Mouse (Mus musculus): ENCODE results near the gene Rgl1.

Gene Rgl1

DNA sequence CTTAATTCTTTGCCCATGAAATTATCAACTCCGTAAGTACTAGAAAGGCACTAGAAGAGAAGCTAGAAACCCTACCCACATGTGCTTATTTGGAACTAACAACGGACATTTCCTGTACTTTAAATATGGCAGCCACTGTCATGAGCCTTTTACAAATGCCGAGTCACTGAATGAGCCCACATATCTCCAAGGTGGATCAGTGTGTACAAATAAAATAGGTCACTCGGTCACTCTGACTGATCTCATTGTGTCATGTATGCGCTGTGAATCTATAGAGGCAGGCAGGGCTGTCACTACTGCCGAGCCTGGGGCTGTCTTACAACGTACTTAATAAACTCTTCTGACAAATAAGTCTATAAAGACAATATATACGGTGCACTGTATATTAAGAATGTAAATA, 181.2 kb downstream of the Rgl1 start:
- no peak for DNase-seq (ENCODE audit: low read depth)

- no peak for DNase-seq (ENCODE audit: low read depth)
Observed at GRCm38 (mm10) chr1:152581127-152581905, 184.8 kb downstream of the Rgl1 start.

DNA sequence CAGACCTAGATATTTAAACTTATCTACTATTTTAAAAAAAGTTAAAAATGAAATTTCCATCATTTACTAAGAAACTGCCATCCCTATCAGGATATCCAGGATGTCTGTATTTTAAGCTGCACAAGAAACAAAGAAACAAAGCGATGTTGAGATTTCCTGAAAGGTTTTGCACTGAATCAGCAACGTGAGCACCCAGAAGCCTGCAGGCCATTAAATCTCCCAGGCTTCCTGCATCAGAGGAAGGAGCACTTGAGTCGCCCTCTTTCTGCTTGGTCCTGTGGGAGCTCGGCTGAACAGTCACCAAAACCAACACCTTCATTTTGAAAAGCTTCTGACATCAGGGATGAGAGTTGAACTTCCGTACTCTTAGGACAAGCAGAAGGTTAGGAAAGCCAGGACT, 187.2 kb downstream of the Rgl1 start:
- DNase-seq (ENCODE audit: low read depth) = no peak

DNA sequence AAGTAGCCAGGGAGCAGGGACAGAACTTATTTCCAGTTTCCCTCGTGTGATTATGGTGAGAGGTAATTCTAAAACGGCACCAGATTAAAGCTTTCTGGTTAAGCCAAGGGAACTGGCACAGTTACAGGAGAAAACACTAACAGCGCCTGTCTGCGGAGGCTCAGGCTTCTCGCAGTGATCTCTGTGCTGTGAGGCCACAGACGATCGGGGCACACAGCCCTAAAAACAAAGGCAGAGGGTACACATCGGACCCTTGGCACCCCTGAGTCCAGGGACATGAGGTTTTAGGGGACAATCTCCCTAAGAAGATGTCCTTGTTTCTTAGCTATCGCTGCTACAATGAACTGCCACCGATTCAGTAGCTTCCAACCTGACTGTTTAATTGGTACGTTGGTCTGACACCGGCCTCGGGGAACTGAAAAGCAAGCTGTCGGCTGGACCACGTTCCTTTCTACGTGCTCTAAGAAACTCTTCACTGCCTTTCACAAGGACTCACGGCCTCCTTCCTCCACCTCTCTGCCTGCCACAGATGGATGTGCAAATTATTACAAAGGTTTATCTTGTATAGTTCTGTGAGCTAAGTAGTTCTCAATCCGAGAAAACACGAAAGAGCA, 187.9 kb downstream of the Rgl1 start:
- DNase-seq (ENCODE audit: low read depth) = no peak

DNA sequence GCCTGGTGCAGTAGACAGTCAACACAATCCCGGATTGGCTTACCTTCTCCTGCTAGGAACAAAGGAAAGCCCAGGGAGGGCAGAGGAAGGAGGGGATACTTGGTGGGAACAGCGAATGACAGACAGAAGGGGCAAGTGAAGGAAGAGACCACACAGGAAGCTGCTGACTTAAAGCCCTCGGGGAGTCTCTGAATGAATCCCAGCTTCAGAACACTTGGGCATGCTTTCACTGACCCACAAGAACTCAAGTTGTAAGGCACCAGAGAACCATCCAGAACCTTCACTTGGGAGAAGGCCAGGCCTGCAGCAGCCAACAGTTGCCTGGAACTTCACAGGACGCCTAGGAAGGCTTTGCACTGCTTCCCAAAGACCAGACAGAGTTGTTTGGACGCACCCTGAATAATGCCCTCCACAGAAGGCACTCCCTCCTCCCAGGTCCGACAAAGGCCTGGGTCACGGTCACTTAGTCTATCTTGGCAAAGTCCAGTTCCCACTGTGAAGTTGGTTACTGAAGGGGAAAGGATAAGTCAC, 189.5 kb downstream of the Rgl1 start:
- no peak for DNase-seq (ENCODE audit: low read depth)

GRCm38 (mm10) chr1:152575096-152575495, 191.1 kb downstream of the Rgl1 start:
- DNase-seq (ENCODE audit: low read depth) = no peak

DNA sequence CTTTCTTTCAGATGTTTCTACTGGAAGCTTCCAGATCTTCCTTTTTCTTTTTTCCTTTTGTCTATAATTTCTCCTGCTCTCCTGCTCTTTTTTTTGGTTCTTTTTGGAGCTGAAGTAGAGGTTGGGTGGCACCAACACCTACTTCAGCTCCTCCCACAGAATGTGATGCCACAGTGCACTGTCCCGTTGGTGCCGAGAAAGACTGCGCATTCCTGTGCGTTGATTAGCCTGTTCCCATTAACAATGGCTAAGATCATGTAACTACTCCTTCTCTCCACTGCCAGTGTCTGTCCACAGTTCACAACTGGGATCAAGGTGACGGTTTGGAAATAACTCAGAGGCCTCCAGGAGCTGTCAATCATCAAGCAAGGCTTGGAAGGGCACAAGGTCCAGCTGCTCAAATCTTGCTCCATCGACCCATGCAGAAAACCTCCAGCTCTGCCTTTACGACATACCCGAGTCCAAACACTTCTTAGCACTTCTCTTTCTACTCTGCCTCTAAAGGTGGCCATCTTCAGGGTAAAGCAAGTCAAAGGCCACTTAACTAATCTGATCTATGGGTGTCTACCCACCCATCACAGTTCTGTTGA, 192.6 kb downstream of the Rgl1 start:
- no peak for DNase-seq (ENCODE audit: low read depth)

- DNase-seq (ENCODE audit: low read depth) = no peak
Observed at GRCm38 (mm10) chr1:152572755-152573469, 193.2 kb downstream of the Rgl1 start.

GRCm38 (mm10) chr1:152571340-152571739, 194.8 kb downstream of the Rgl1 start:
- no peak for DNase-seq (ENCODE audit: low read depth)

DNA sequence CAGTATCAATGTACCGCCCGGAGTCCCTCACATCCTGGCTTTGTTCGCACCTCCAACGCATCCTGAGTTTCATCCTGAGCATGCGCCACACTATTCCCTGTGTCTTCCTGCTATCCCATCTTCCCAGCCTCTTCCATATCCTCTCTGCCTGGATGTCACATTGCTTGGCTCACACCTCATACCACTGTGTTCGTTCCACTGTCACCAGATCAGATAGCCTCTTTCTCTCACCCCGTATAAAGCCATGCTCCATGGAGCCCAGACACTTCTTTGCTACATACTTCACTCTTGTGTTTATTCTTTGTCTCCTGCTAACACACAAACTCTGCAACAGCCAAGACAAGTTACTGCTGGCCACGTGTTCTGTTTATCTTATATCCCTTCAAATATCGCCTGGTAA, 195.5 kb downstream of the Rgl1 start:
- DNase-seq (ENCODE audit: low read depth) = no peak

DNA sequence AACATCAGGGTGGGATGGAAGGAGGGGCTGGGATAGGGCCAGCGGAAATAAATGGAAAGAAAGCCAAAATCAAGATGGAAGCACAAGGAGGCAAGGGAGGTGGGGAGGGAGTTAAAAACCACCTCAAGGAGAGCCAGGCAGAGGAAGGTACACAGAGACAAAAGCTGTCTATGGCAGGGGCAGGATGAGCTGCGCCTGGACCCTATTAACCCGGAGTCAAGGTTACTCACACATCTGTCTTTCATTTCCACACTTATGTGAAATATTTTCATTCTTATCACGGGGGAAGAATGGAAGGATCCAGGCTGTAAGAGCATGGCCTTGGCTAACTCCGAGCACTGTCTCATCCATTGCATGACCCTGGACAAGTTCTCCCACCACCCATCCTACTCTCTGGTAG, 202.9 kb downstream of the Rgl1 start:
- no peak for DNase-seq (ENCODE audit: low read depth)

GRCm38 (mm10) chr1:152562877-152563276, 203.3 kb downstream of the Rgl1 start:
- DNase-seq (ENCODE audit: low read depth) = no peak

GRCm38 (mm10) chr1:152560477-152560876, 205.7 kb downstream of the Rgl1 start:
- no peak for DNase-seq (ENCODE audit: low read depth)

GRCm38 (mm10) chr1:152556576-152557281, 209.4 kb downstream of the Rgl1 start:
- DNase-seq (ENCODE audit: low read depth) = no peak

- peak; percentile 56 for DNase-seq (ENCODE audit: low read depth)
Observed at GRCm38 (mm10) chr1:152555944-152556573, 210.1 kb downstream of the Rgl1 start.

GRCm38 (mm10) chr1:152553912-152554547, 212.1 kb downstream of the Rgl1 start:
- no peak for DNase-seq (ENCODE audit: low read depth)

GRCm38 (mm10) chr1:152550973-152551372, 215.2 kb downstream of the Rgl1 start:
- DNase-seq (ENCODE audit: low read depth) = no peak

- DNase-seq (ENCODE audit: low read depth) = no peak
Observed at GRCm38 (mm10) chr1:152550544-152550943, 215.6 kb downstream of the Rgl1 start.

GRCm38 (mm10) chr1:152549061-152549738, 217.0 kb downstream of the Rgl1 start:
- DNase-seq (ENCODE audit: low read depth) = no peak

DNA sequence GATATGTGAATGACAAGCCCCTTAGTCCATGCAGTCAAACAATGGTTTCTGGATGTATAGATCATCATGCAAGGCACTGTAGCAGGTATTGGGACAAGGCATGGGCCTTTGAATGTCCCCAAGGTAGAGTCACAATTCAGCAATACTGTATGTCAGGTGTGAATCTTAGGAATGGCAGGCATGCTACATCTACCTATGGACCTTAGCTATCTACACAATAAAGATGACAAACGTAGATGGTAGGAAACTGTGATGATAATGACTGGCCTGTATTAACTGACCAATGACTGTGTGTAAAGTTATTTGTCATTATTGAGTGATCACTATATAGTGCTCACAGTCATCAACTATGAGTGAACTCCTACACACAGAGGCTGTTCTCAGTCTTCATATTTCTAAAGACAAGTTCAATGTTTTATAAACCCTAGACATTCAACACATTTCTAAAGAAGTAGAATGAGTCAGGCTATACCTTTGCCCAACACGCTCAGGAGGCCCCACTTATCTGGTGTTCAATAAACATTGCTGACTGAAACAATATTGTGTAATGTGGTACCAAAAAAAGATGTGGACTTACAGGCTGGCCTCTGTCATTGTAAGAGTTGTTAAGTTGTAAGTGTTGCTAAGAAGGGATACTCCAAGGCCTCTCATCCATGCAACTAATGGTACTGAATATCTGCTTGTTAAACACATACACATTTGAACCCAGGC, 222.5 kb downstream of the Rgl1 start:
- DNase-seq (ENCODE audit: low read depth) = no peak

All from fibroblast of lung, adult 2 months (primary cell).